Mouse (Mus musculus): ENCODE results near the gene Akr1b10.
"Not testable (repeated sequence)": the region's sequence is repeated elsewhere in the genome, so short reads cannot be mapped to it uniquely, and the experiment has no call there.

Gene Akr1b10

GRCm38 (mm10) chr6:34371700-34372351, 12.2 kb upstream of the Akr1b10 start:
- peak; percentile 77 for DNase-seq (ENCODE audit: low spot score)

GRCm38 (mm10) chr6:34373841-34374240, 10.2 kb upstream of the Akr1b10 start:
- no peak for DNase-seq (ENCODE audit: low spot score)

DNA sequence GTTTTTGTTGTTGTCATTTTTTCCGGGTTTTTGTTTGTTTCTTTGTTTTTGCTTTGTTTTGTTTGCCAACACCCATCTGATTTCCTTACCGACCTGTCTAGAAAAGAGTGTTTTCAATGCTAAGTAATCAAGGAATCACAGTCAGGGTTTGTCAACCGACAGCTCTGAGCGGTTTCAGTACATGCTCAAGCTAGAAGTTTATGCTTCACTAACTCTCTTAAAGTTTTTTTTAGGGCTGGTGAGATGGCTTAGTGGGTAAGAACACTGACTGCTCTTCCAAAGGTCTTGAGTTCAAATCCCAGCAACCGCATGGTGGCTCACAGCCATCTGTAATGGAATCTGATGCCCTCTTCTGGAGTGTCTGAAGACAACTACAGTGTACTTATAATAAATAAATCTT, 8.1 kb upstream of the Akr1b10 start:
- DNase-seq (ENCODE audit: low spot score), result not testable (repeated sequence)

DNA sequence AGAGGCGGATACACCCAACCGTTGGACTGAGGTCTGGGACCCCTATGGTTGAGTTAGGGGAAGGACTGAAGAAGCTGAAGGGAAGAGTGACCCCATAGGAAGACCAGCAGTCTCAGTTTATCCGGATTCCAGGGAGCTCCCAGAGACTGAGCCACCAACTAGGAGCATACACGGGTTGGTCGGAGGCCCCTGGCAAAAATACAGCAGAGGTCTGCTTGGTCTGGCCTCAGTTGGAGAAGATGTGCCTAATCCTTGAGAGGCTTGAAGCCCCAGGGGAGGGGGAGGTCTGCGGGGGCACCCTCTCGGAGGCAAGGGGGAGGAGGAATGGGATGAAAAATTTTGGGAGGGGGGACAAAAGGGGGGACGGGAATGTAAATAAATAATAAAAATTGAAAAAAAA, 617 bp upstream of the Akr1b10 start:
- no peak for DNase-seq (ENCODE audit: low spot score)

GRCm38 (mm10) chr6:34384701-34385370, 818 bp downstream of the Akr1b10 start:
- peak; percentile 17 for DNase-seq (ENCODE audit: low spot score)

GRCm38 (mm10) chr6:34388420-34389156, 4.6 kb downstream of the Akr1b10 start:
- no peak for DNase-seq (ENCODE audit: low spot score)

GRCm38 (mm10) chr6:34395897-34396296, 11.9 kb downstream of the Akr1b10 start:
- no peak for DNase-seq (ENCODE audit: low spot score)

DNA sequence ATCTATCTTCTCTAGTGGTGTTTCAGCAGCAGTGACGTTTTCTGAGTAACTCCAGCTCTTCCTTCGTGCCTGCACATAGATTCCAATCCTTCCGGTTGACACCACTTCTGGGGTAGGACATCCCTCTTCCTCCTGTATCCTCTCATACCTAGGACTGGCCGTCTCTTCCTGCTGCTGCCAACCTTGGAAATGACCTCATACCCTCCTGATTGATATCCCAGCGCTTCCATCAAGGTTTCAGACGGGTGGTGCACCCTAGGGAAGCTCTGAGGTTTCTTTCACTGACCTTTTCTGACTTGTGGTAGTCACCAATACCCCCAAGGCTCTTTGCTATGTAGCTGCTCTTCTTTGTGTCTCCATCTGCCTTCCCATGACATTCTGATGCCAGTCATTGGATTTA, 14.4 kb downstream of the Akr1b10 start:
- no peak for DNase-seq (ENCODE audit: low spot score)

GRCm38 (mm10) chr6:34399606-34400220, 15.7 kb downstream of the Akr1b10 start:
- DNase-seq (ENCODE audit: low spot score), result no peak

GRCm38 (mm10) chr6:34400696-34401095, 16.7 kb downstream of the Akr1b10 start:
- no peak for DNase-seq (ENCODE audit: low spot score)

DNA sequence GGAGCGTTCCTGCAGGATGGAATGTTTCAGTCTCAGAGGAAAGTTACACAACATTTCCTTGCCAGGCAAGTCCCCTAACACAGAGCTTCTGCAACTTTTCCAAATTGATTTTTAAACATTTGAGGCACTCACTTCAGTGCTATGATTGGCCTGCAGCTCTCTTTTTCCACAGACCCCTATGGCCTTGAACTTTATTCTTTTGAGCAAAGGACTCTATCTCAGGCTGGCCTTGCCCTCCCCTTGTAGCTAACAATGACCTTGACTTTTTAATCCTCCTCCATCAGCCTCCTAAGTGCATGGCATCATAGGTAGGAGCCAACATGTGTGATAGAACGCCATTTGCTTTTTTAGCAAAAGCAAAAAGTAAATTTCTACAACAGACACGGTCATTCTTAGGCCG, 22.7 kb downstream of the Akr1b10 start:
- no peak for DNase-seq (ENCODE audit: low spot score)

GRCm38 (mm10) chr6:34407403-34407802, 23.4 kb downstream of the Akr1b10 start:
- DNase-seq (ENCODE audit: low spot score), result no peak

- DNase-seq (ENCODE audit: low spot score), result no peak
Measured at GRCm38 (mm10) chr6:34412023-34412422, 28.0 kb downstream of the Akr1b10 start, which contains the start of gene Akr1b7. Akr1b7 (plus strand) TSS chr6:34412334.

- no peak for DNase-seq (ENCODE audit: low spot score)
Measured at GRCm38 (mm10) chr6:34412688-34413087, 28.7 kb downstream of the Akr1b10 start.

- DNase-seq (ENCODE audit: low spot score), result not testable (repeated sequence)
Measured at GRCm38 (mm10) chr6:34413386-34413785, 29.4 kb downstream of the Akr1b10 start.

GRCm38 (mm10) chr6:34416521-34416920, 32.5 kb downstream of the Akr1b10 start:
- no peak for DNase-seq (ENCODE audit: low spot score)

GRCm38 (mm10) chr6:34419071-34419470, 35.1 kb downstream of the Akr1b10 start:
- no peak for DNase-seq (ENCODE audit: low spot score)

- DNase-seq (ENCODE audit: low spot score), result no peak
Measured at GRCm38 (mm10) chr6:34439006-34439405, 55.0 kb downstream of the Akr1b10 start.

DNA sequence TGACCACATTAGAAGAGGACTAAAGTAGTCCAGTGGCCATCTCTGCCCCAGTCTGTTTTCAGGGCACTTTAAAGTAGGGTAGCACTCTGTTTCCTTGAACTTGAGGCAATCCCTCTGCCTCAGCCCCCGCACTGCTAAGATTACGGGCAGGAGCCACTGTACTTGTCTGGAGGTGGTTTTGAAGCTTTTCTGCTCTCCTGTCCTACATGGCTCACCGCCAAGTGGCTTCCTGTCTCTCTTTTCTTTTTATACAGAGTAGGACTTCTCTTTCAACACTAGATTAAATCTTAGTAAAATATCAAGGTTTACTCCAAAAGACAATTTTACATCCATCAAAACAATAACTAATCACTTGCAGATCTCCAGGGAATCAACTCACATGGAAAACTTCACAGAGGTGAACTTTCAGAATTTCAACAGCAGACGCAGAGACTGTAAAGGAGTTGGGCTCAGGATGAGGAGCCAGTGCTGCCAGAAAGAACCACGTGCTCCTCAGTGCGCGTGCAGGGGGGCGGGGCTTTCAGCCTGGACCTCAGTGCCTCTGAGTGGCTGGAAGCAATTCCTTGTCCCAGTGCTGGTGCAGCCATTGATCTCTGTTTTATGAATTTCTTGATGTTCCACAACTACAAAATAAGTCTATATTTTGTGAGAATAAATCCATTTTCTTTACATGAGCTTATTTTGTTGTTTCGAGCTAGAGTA, 57.7 kb downstream of the Akr1b10 start:
- no peak for DNase-seq (ENCODE audit: low spot score)

DNA sequence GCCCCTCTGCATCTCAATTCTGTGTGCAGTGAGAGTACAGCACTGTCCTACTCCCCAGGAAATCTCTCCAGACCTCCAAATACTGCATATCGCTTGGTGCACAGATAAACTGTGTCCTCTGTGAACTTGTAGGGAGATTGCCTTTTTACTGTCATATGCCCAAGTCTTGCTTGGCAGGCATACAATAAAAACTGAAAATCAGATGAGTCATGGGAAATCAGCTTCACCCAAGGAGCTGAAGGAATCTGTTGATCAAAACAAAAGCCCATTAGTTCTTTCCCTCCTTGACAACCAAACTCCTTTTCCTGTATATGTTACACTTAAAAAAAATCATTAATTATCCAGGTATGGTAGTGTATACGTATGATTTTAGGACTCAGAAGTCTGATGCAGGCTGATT, 59.8 kb downstream of the Akr1b10 start:
- no peak for DNase-seq (ENCODE audit: low spot score)
